19 mouse cellular contexts compared by ENCODE assay signal in the genomic region with DNA sequence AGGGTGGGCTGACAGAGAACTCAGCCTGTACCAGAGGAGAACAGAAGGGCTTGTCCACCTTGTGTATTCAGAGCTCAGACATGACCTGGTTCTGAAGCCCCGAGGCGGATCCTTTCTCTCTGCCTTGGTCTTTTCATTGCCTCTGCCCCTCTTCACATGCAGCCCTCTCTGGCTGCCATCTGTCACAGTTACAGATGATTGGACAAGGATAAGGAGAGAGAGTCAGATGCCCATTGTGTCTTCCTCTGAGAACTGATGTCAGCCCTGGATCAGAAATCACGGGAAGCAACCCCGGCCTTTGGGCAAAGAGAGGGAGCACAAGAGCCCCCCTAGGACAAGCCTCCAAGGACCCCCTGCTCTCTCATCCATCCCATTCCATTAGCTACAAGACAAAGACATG. TPM values are rescaled to one million over a fixed set of nuclear protein-coding genes. Genes with fewer than 3 reads are reported as not detected.
DNase-seq lines count a peak whose midpoint lies in the region; ATAC-seq lines count a peak whose summit lies in the region.
"Had no signal": no experiment of that assay in that cellular context is flagged by ENCODE, and none has a peak within 500 bp of the region (broad histone marks: within the 10 kb centered on the region; RNA-seq: fewer than 3 reads in every experiment).

No protein-coding gene starts in this region.

- peak; percentile 23 for DNase-seq in cerebellum, adult 11-12 months
- DNase-seq in cerebellum, adult 11 months: no peak
- peak; percentile 17 for DNase-seq in cerebellum, adult 9-11 months
- DNase-seq in retina, postnatal 1 day: peak; percentile 85
- no peak for DNase-seq in ovary, postnatal 14 days (ENCODE audit: low spot score)
- no peak for DNase-seq in ovary, postnatal 36 days (ENCODE audit: low spot score)
- DNase-seq: adrenal gland, postnatal 14 days; embryo, embryonic 11 days; heart, postnatal 36 days; kidney, adult 2 months; lung, postnatal 4 days; thymus, postnatal 4 days had no signal

- no peaks in the 10 kb centered on the region for H3K27me3 ChIP-seq in hindbrain, embryonic 13.5 days
- H3K27me3 ChIP-seq: forebrain, embryonic 13.5 days; midbrain, embryonic 15.5 days had no signal

- no peaks in the 10 kb centered on the region for H3K9me3 ChIP-seq in hindbrain, embryonic 13.5 days
- H3K9me3 ChIP-seq: forebrain, embryonic 13.5 days; heart, embryonic 15.5 days; limb, embryonic 10.5 days; midbrain, embryonic 15.5 days had no signal

- no peak overlapping the region for H3K4me2 ChIP-seq in hindbrain, embryonic 13.5 days
- H3K4me2 ChIP-seq: forebrain, embryonic 13.5 days; heart, embryonic 15.5 days; midbrain, embryonic 15.5 days had no signal

- 0 out of 2 replicates have a peak overlapping the region, but pooled peaks have one; percentile 35 for H3K27ac ChIP-seq in hindbrain, embryonic 13.5 days
- H3K27ac ChIP-seq: forebrain, embryonic 13.5 days; heart, embryonic 15.5 days; kidney, postnatal 0 days; limb, embryonic 10.5 days; midbrain, embryonic 15.5 days had no signal

- no peaks in the 10 kb centered on the region for H3K36me3 ChIP-seq in hindbrain, embryonic 13.5 days
- H3K36me3 ChIP-seq: heart, embryonic 15.5 days; limb, embryonic 10.5 days; midbrain, embryonic 15.5 days had no signal

- no peak for ATAC-seq in hindbrain, embryonic 13.5 days (ENCODE audit: low FRiP score)
- ATAC-seq: forebrain, embryonic 13.5 days; midbrain, embryonic 15.5 days had no signal

- no peak overlapping the region for H3K4me3 ChIP-seq in hindbrain, embryonic 13.5 days
- H3K4me3 ChIP-seq: forebrain, embryonic 13.5 days; heart, embryonic 15.5 days; limb, embryonic 10.5 days; midbrain, embryonic 15.5 days had no signal

- H3K4me1 ChIP-seq in hindbrain, embryonic 13.5 days (replicated peaks): peaks cover 7% of the 10 kb centered on the region; the same call in 1 of the 2 replicates
- H3K4me1 ChIP-seq: forebrain, embryonic 13.5 days; heart, embryonic 15.5 days; limb, embryonic 10.5 days; midbrain, embryonic 15.5 days had no signal

- 30% methylated on average over 4 of the region's 4 CpGs for WGBS in hindbrain, embryonic 13.5 days

- no peak overlapping the region for H3K9ac ChIP-seq in hindbrain, embryonic 13.5 days
- H3K9ac ChIP-seq: forebrain, embryonic 13.5 days; heart, embryonic 15.5 days; midbrain, embryonic 15.5 days had no signal

RNA-seq across cellular contexts. Expression of a gene that starts 40.0 kb away (rescaled TPM):
- 29.9 and 33.1 TPM in 2 replicates for polyA plus RNA-seq in hindbrain, embryonic 13.5 days (2015; fragmentation: Nextera tagmentation; extraction: Ambion mirVana)
- polyA plus RNA-seq: liver, adult 2 months had no signal

RNA-seq across cellular contexts. Expression of a gene that starts 47.0 kb away (rescaled TPM):
- 15.8 and 18.1 TPM in 2 replicates for polyA plus RNA-seq in hindbrain, embryonic 13.5 days (2015; fragmentation: Nextera tagmentation; extraction: Ambion mirVana)

Comparison
In these comparisons a context has a peak if more than half of its experiments do, and no peak if none do; other contexts are left out.
1. DNase-seq: peak in cerebellum, adult 11-12 months (single experiment), cerebellum, adult 9-11 months (single experiment) and retina, postnatal 1 day (single experiment); none in cerebellum, adult 11 months (single experiment), ovary, postnatal 14 days (single experiment) and ovary, postnatal 36 days (single experiment).